Mouse (Mus musculus): ENCODE results near the gene Catsperg1.

GRCm38 (mm10) chr7:29246015-29246414 lies 32.2 kb upstream of the Catsperg1 start:
- TF ChIP-seq CTCF (IDR thresholded peaks at IDR 0.05; ENCODE audit: low read depth, low read length) (no peak), EP300 (IDR thresholded peaks at IDR 0.05; ENCODE audit: insufficient read depth, low read depth, low read length) (no peak), POLR2A (IDR thresholded peaks at IDR 0.05; ENCODE audit: insufficient read depth, low read length) (no peak)
